In the genomic region with DNA sequence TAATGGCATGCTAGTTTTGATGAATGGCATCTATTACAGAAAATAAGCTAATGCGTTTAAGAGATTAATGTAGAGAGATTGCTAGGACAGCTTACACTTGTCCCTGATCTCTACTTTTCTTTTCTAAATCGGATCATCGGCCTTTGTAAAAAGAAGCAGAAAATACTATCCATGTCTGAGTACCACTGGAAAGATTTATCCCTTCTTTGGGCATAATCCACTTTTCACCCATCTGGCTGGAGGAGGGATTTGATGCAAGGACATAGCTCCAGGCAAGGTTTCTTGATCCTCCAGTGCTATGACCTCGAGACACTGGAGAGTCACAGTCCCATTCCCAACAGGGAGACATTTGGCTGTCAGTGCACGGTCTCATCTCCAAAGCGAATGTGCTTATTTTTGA, we compare ENCODE assay signal across 13 mouse cellular contexts.
A peak's percentile ranks its signal among the peaks of the same experiment; 100 is the strongest.
DNase-seq lines count a peak whose midpoint lies in the region.
"Had no signal": no experiment of that assay in that cellular context is flagged by ENCODE, and none has a peak within 500 bp of the region (broad histone marks: within the 10 kb centered on the region; RNA-seq: fewer than 3 reads in every experiment).

No protein-coding gene starts in this region.

- DNase-seq in adrenal gland, adult 8-10 months = peak; percentile 2
- no peak for DNase-seq in adrenal gland, adult 18-20 months (ENCODE audit: low spot score in 2 of 2)
- peak; percentile 11 for DNase-seq in heart, adult 11 months
- DNase-seq in heart, postnatal 4 days = no peak
- peak; percentile 6 for DNase-seq in retina, adult 2 months (ENCODE audit: low read depth, low spot score)
- DNase-seq in retina, postnatal 7 days (ENCODE audit: low read depth, low spot score) = peak; percentile 71
- DNase-seq in thymus, postnatal 4 days = no peak
- DNase-seq: B cell, adult 2 months; cerebellum, adult 18-20 months; cerebellum, adult 9-10 months; forebrain, postnatal 0 days; gastrocnemius, adult 2 months; heart, adult 2 months had no signal

Comparison
In these comparisons a context has a peak if more than half of its experiments do, and no peak if none do; other contexts are left out.
1. DNase-seq: peak in adrenal gland, adult 8-10 months (single experiment), heart, adult 11 months (single experiment), retina, adult 2 months (single experiment) and retina, postnatal 7 days (single experiment); none in adrenal gland, adult 18-20 months (0 of 2), heart, postnatal 4 days (single experiment) and thymus, postnatal 4 days (single experiment).